Mouse (Mus musculus) E14TG2a.4 (cell line): ENCODE results near the gene Atp8a2.

ENCODE experiments used
- CTCF ChIP-seq: conservative IDR thresholded peaks from 2 replicates; pipeline ENCODE4 v1.5.1; 2014; ENCODE audit warnings: low read length
- NANOG ChIP-seq: IDR thresholded peaks from 2 replicates; pipeline ENCODE4 v1.6.1; 2014; ENCODE audit warnings: borderline replicate concordance, low read length, mixed read lengths

- no peak for TF ChIP-seq CTCF
- no peak for TF ChIP-seq NANOG
These were observed 19.1 kb downstream of the Atp8a2 start for GRCm38 (mm10) chr14:60177614-60178570.
